Mouse (Mus musculus): ENCODE measurements around the gene H2-Aa. TPM values are rescaled to one million over a fixed set of nuclear protein-coding genes. Genes with fewer than 3 reads are reported as not detected.

H2-Aa gene
- total and polyA plus RNA-seq, 2 experiments from 2014 or later: 1.7 TPM; not detected in 1

GRCm38 (mm10) chr17:34263811-34264371, 23.7 kb downstream of the H2-Aa start:
- H3K36me3 ChIP-seq (replicated peaks; ENCODE audit: control insufficient read depth, insufficient read depth, low read length): no peaks in the 10 kb centered on the region
- no peak overlapping the region for H3K9ac ChIP-seq (replicated peaks; ENCODE audit: low read depth, low read length)
- DNase-seq (ENCODE audit: low spot score) (no peak), ATAC-seq (ENCODE audit: insufficient read depth, low read depth) (no peak)
- H3K27me3 ChIP-seq (ENCODE audit: control insufficient read depth, insufficient read depth, low read length): peaks cover 12% of the 10 kb centered on the region
- 9% methylated on average over 14 of the region's 14 CpGs for WGBS
- H3K4me1 ChIP-seq (ENCODE audit: control insufficient read depth, insufficient read depth): no peaks in the 10 kb centered on the region
- peak overlapping the region; percentile 52 for H3K4me3 ChIP-seq (ENCODE audit: low read depth, low read length)
- no peaks in the 10 kb centered on the region for H3K9me3 ChIP-seq (replicated peaks; ENCODE audit: control insufficient read depth, low read length)
- TF ChIP-seq EP300 (IDR thresholded peaks at IDR 0.05; ENCODE audit: low read depth): no peak
- peak; percentile 20; the same call in 1 of the 2 replicates for TF ChIP-seq CTCF (IDR thresholded peaks at IDR 0.05; ENCODE audit: low read depth)
- H3K4me2 ChIP-seq (ENCODE audit: low read depth, low read length): peak overlapping the region; percentile 85
- H3K27ac ChIP-seq (ENCODE audit: low read depth): no peak overlapping the region

GRCm38 (mm10) chr17:34263068-34263467, 24.6 kb downstream of the H2-Aa start:
- WGBS: 0% methylated on average over 8 of the region's 8 CpGs
- no peak overlapping the region for H3K27ac ChIP-seq (ENCODE audit: low read depth)
- H3K27me3 ChIP-seq (ENCODE audit: control insufficient read depth, insufficient read depth, low read length): peaks cover 20% of the 10 kb centered on the region
- H3K36me3 ChIP-seq (replicated peaks; ENCODE audit: control insufficient read depth, insufficient read depth, low read length): no peaks in the 10 kb centered on the region
- H3K4me1 ChIP-seq (ENCODE audit: control insufficient read depth, insufficient read depth): no peaks in the 10 kb centered on the region
- ATAC-seq (ENCODE audit: insufficient read depth, low read depth) (peak; percentile 86), DNase-seq (ENCODE audit: low spot score) (peak; percentile 71)
- no peak overlapping the region for H3K9ac ChIP-seq (replicated peaks; ENCODE audit: low read depth, low read length)
- no peaks in the 10 kb centered on the region for H3K9me3 ChIP-seq (replicated peaks; ENCODE audit: control insufficient read depth, low read length)
- TF ChIP-seq EP300 (IDR thresholded peaks at IDR 0.05; ENCODE audit: low read depth) (no peak), CTCF (IDR thresholded peaks at IDR 0.05; ENCODE audit: low read depth) (no peak)
- H3K4me3 ChIP-seq (ENCODE audit: low read depth, low read length): peak overlapping the region; percentile 52
- H3K4me2 ChIP-seq (ENCODE audit: low read depth, low read length): peak overlapping the region; percentile 85

- TF ChIP-seq EP300 (IDR thresholded peaks at IDR 0.05; ENCODE audit: low read depth): no peak
- TF ChIP-seq CTCF (IDR thresholded peaks at IDR 0.05; ENCODE audit: low read depth): no peak
- no peak overlapping the region for H3K4me3 ChIP-seq (ENCODE audit: low read depth, low read length)
- H3K9me3 ChIP-seq (replicated peaks; ENCODE audit: control insufficient read depth, low read length): no peaks in the 10 kb centered on the region
- no peak overlapping the region for H3K27ac ChIP-seq (ENCODE audit: low read depth)
- ATAC-seq (ENCODE audit: insufficient read depth, low read depth): peak; percentile 45
- no peak overlapping the region for H3K4me2 ChIP-seq (ENCODE audit: low read depth, low read length)
- no peak overlapping the region for H3K9ac ChIP-seq (replicated peaks; ENCODE audit: low read depth, low read length)
- WGBS: 23% methylated on average over 4 of the region's 4 CpGs
- no peaks in the 10 kb centered on the region for H3K36me3 ChIP-seq (replicated peaks; ENCODE audit: control insufficient read depth, insufficient read depth, low read length)
- no peaks in the 10 kb centered on the region for H3K4me1 ChIP-seq (ENCODE audit: control insufficient read depth, insufficient read depth)
- DNase-seq (ENCODE audit: low spot score): peak; percentile 80
- peaks cover 20% of the 10 kb centered on the region for H3K27me3 ChIP-seq (ENCODE audit: control insufficient read depth, insufficient read depth, low read length)
Measured at GRCm38 (mm10) chr17:34261502-34261901, 26.1 kb downstream of the H2-Aa start.

GRCm38 (mm10) chr17:34260551-34260950, 27.1 kb downstream of the H2-Aa start:
- WGBS: 56% methylated on average over 5 of the region's 5 CpGs
- Histone ChIP-seq H3K9me3 (replicated peaks; ENCODE audit: control insufficient read depth, low read length) (no peaks in the 10 kb centered on the region), H3K27me3 (ENCODE audit: control insufficient read depth, insufficient read depth, low read length) (peaks cover 20% of the 10 kb centered on the region)

GRCm38 (mm10) chr17:34257594-34258375, 29.8 kb downstream of the H2-Aa start, which contains the start of gene H2-Ab1:
Gene H2-Ab1, plus strand, starts transcription at chr17:34257689.
- Histone ChIP-seq H3K27ac (ENCODE audit: low read depth) (no peak within 1 kb of the TSS), H3K4me1 (ENCODE audit: control insufficient read depth, insufficient read depth) (no peaks in the 10 kb centered on the region), H3K27me3 (ENCODE audit: control insufficient read depth, insufficient read depth, low read length) (peaks cover 14% of the 10 kb centered on the region), H3K4me2 (ENCODE audit: low read depth, low read length) (no peak within 1 kb of the TSS), H3K9me3 (replicated peaks; ENCODE audit: control insufficient read depth, low read length) (no peaks in the 10 kb centered on the region), H3K9ac (replicated peaks; ENCODE audit: low read depth, low read length) (no peak within 1 kb of the TSS), H3K36me3 (replicated peaks; ENCODE audit: control insufficient read depth, insufficient read depth, low read length) (no peaks in the 10 kb centered on the region), H3K4me3 (ENCODE audit: low read depth, low read length) (no peak within 1 kb of the TSS)
- TF ChIP-seq EP300 (IDR thresholded peaks at IDR 0.05; ENCODE audit: low read depth): no peak
- no peak for TF ChIP-seq CTCF (IDR thresholded peaks at IDR 0.05; ENCODE audit: low read depth)
- ATAC-seq (ENCODE audit: insufficient read depth, low read depth) (no peak), DNase-seq (ENCODE audit: low spot score) (peak; percentile 50)
- 59% methylated on average over 11 of the region's 11 CpGs for WGBS

More at GRCm38 (mm10) chr17:34260551-34260950, 27.1 kb downstream of the H2-Aa start:
- no peak for TF ChIP-seq EP300 (IDR thresholded peaks at IDR 0.05; ENCODE audit: low read depth)
- Histone ChIP-seq H3K9ac (replicated peaks; ENCODE audit: low read depth, low read length) (no peak overlapping the region), H3K4me1 (ENCODE audit: control insufficient read depth, insufficient read depth) (no peaks in the 10 kb centered on the region), H3K4me2 (ENCODE audit: low read depth, low read length) (no peak overlapping the region), H3K27ac (ENCODE audit: low read depth) (no peak overlapping the region), H3K4me3 (ENCODE audit: low read depth, low read length) (no peak overlapping the region), H3K36me3 (replicated peaks; ENCODE audit: control insufficient read depth, insufficient read depth, low read length) (no peaks in the 10 kb centered on the region)
- DNase-seq (ENCODE audit: low spot score) (no peak), ATAC-seq (ENCODE audit: insufficient read depth, low read depth) (no peak)

All from heart, postnatal 0 days (tissue).